In the genomic region with DNA sequence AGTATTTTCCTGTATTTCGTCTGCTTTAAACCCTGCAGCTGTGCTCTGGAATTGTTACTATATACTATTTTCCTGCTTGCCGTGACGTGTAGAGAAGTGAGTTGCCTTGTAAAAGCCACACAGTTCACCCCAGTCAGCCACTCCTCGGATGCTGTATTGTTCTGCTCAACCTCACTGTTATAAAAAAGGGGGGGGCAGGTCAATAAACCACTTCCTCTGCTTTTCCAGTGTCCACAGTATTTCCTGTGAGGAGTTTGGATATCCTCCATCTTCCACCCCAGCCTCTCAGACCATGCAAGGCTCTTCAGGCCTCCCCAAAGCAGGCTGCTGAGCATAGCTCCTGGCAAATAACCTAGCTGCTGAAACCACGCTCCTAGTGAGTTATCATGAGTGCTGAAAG, we compare ENCODE assay signal across 14 mouse cellular contexts. TPM values are rescaled to one million over a fixed set of nuclear protein-coding genes. Genes with fewer than 3 reads are reported as not detected.
DNase-seq lines count a peak whose midpoint lies in the region; ATAC-seq lines count a peak whose summit lies in the region.
"Had no signal": no experiment of that assay in that cellular context is flagged by ENCODE, and none has a peak within 500 bp of the region (broad histone marks: within the 10 kb centered on the region; RNA-seq: fewer than 3 reads in every experiment).

No protein-coding gene starts in this region.

- H3K4me3 ChIP-seq in heart, embryonic 10.5 days, result no peak overlapping the region
- H3K4me3 ChIP-seq in limb, embryonic 12.5 days (replicated peaks), result no peak overlapping the region
- no peak overlapping the region for H3K4me3 ChIP-seq in limb, embryonic 10.5 days
- no peak overlapping the region for H3K4me3 ChIP-seq in brown adipose tissue, adult 24 weeks (ENCODE audit: insufficient read depth, low read depth, low read length)
- no peak overlapping the region for H3K4me3 ChIP-seq in limb, embryonic 13.5 days
- H3K4me3 ChIP-seq: midbrain, embryonic 12.5 days; neural tube, embryonic 12.5 days had no signal

- H3K4me2 ChIP-seq in limb, embryonic 12.5 days, result no peak overlapping the region
- no peak overlapping the region for H3K4me2 ChIP-seq in limb, embryonic 13.5 days (replicated peaks)
- H3K4me2 ChIP-seq: midbrain, embryonic 12.5 days; neural tube, embryonic 12.5 days had no signal

- ATAC-seq in limb, embryonic 12.5 days (ENCODE audit: insufficient number of reproducible peaks, insufficient read depth, low FRiP score, low TSS enrichment, low read depth), result no peak
- ATAC-seq in limb, embryonic 13.5 days (ENCODE audit: low FRiP score, low read depth), result no peak
- ATAC-seq: forebrain, embryonic 14.5 days; hindbrain, embryonic 16.5 days had no signal

- WGBS in heart, embryonic 10.5 days, result 58% methylated on average over 5 of the region's 5 CpGs
- 46% methylated on average over 5 of the region's 5 CpGs for whole genome bisulfite sequencing in limb, embryonic 12.5 days
- 76% methylated on average over 5 of the region's 5 CpGs for WGBS in limb, embryonic 10.5 days
- 49% methylated on average over 5 of the region's 5 CpGs for WGBS in limb, embryonic 13.5 days

- no peaks in the 10 kb centered on the region for H3K9me3 ChIP-seq in heart, embryonic 10.5 days
- no peaks in the 10 kb centered on the region for H3K9me3 ChIP-seq in limb, embryonic 12.5 days
- no peaks in the 10 kb centered on the region for H3K9me3 ChIP-seq in limb, embryonic 10.5 days (replicated peaks)
- H3K9me3 ChIP-seq in limb, embryonic 13.5 days, result no peaks in the 10 kb centered on the region
- H3K9me3 ChIP-seq: G1E; midbrain, embryonic 12.5 days; neural tube, embryonic 12.5 days had no signal

- H3K4me1 ChIP-seq in heart, embryonic 10.5 days, result 0 out of 2 replicates have a peak, but pooled peaks cover 8% of the 10 kb centered on the region
- 0 out of 2 replicates have a peak, but pooled peaks cover 7% of the 10 kb centered on the region for H3K4me1 ChIP-seq in limb, embryonic 12.5 days (replicated peaks)
- peaks cover 11% of the 10 kb centered on the region for H3K4me1 ChIP-seq in limb, embryonic 10.5 days
- peaks cover 4% of the 10 kb centered on the region; the same call in 1 of the 2 replicates for H3K4me1 ChIP-seq in brown adipose tissue, adult 24 weeks (ENCODE audit: control insufficient read depth, insufficient read depth, insufficient read length, low read length)
- peaks cover 14% of the 10 kb centered on the region for H3K4me1 ChIP-seq in limb, embryonic 13.5 days
- H3K4me1 ChIP-seq: midbrain, embryonic 12.5 days had no signal

- H3K27me3 ChIP-seq in heart, embryonic 10.5 days (ENCODE audit: insufficient read depth, poor library complexity, severe bottlenecking), result no peaks in the 10 kb centered on the region
- H3K27me3 ChIP-seq in limb, embryonic 12.5 days, result no peaks in the 10 kb centered on the region
- no peaks in the 10 kb centered on the region for H3K27me3 ChIP-seq in limb, embryonic 10.5 days (ENCODE audit: low read depth, poor library complexity, severe bottlenecking)
- H3K27me3 ChIP-seq in limb, embryonic 13.5 days, result no peaks in the 10 kb centered on the region
- H3K27me3 ChIP-seq: midbrain, embryonic 12.5 days; neural tube, embryonic 12.5 days had no signal

- H3K36me3 ChIP-seq in heart, embryonic 10.5 days, result 0 out of 2 replicates have a peak, but pooled peaks cover 3% of the 10 kb centered on the region
- H3K36me3 ChIP-seq in limb, embryonic 12.5 days, result peaks cover 5% of the 10 kb centered on the region; the same call in 1 of the 2 replicates
- 0 out of 2 replicates have a peak, but pooled peaks cover 7% of the 10 kb centered on the region for H3K36me3 ChIP-seq in limb, embryonic 10.5 days
- peaks cover 3% of the 10 kb centered on the region for H3K36me3 ChIP-seq in limb, embryonic 13.5 days
- H3K36me3 ChIP-seq: midbrain, embryonic 12.5 days; neural tube, embryonic 12.5 days had no signal

- H3K9ac ChIP-seq in limb, embryonic 12.5 days (replicated peaks), result no peak overlapping the region
- peak overlapping the region; percentile 25; the same call in 1 of the 2 replicates for H3K9ac ChIP-seq in limb, embryonic 13.5 days
- H3K9ac ChIP-seq: midbrain, embryonic 12.5 days; neural tube, embryonic 12.5 days had no signal

- peak; percentile 91 for DNase-seq in heart, adult 11 months
- DNase-seq in heart, embryonic 10.5 days (ENCODE audit: low spot score), result no peak
- DNase-seq in limb, embryonic 10.5 days (ENCODE audit: low spot score), result no peak
- no peak for DNase-seq in layer of hippocampus, adult 11-12 months (ENCODE audit: low spot score)
- no peak for DNase-seq in urinary bladder, postnatal 36 days (ENCODE audit: low spot score in 2 of 2)
- DNase-seq: gastrocnemius, postnatal 25 days had no signal

- no peak overlapping the region for H3K27ac ChIP-seq in heart, embryonic 10.5 days
- peak overlapping the region; percentile 57 for H3K27ac ChIP-seq in limb, embryonic 12.5 days
- H3K27ac ChIP-seq in limb, embryonic 10.5 days, result no peak overlapping the region
- peak overlapping the region; percentile 81 for H3K27ac ChIP-seq in brown adipose tissue, adult 24 weeks (replicated peaks; ENCODE audit: low read depth, low read length)
- H3K27ac ChIP-seq in limb, embryonic 13.5 days, result 0 out of 2 replicates have a peak overlapping the region, but pooled peaks have one; percentile 17
- H3K27ac ChIP-seq: midbrain, embryonic 12.5 days; neural tube, embryonic 12.5 days had no signal

RNA-seq across cellular contexts. Expression of a gene that starts 43.8 kb away (rescaled TPM):
- 4.3 and 124 TPM in 2 replicates for polyA plus RNA-seq in heart, embryonic 10.5 days (2016; fragmentation: Nextera tagmentation; extraction: Ambion mirVana)
- polyA plus RNA-seq in limb, embryonic 12.5 days (2016; fragmentation: Nextera tagmentation; extraction: Ambion mirVana), result 2.5 and 3.2 TPM in 2 replicates
- polyA plus RNA-seq in limb, embryonic 10.5 days (2016; fragmentation: Nextera tagmentation; extraction: Ambion mirVana), result 1.3 and 1.7 TPM in 2 replicates
- polyA plus RNA-seq in brown adipose tissue, adult 24 weeks (2012; ENCODE audit: insufficient read depth, insufficient read length, missing spikeins), result 6.7 TPM in 1 of 2 replicates, not detected in the other
- polyA plus RNA-seq in limb, embryonic 13.5 days (2015; fragmentation: Nextera tagmentation; extraction: Ambion mirVana), result 2.8 and 9.9 TPM in 2 replicates

RNA-seq across cellular contexts. Expression of a gene that starts 50.9 kb away (rescaled TPM):
- not detected in 2 replicates for polyA plus RNA-seq in heart, embryonic 10.5 days (2016; fragmentation: Nextera tagmentation; extraction: Ambion mirVana)
- polyA plus RNA-seq in limb, embryonic 12.5 days (2016; fragmentation: Nextera tagmentation; extraction: Ambion mirVana), result not detected in 2 replicates
- polyA plus RNA-seq in limb, embryonic 10.5 days (2016; fragmentation: Nextera tagmentation; extraction: Ambion mirVana), result not detected in 2 replicates
- polyA plus RNA-seq in brown adipose tissue, adult 24 weeks (2012; ENCODE audit: insufficient read depth, insufficient read length, missing spikeins), result 7.4 and 8.2 TPM in 2 replicates
- not detected in 2 replicates for polyA plus RNA-seq in limb, embryonic 13.5 days (2015; fragmentation: Nextera tagmentation; extraction: Ambion mirVana)
- polyA plus RNA-seq: forebrain, embryonic 14.5 days; G1E; hindbrain, embryonic 16.5 days; midbrain, embryonic 12.5 days; neural tube, embryonic 12.5 days had no signal

RNA-seq across cellular contexts. Expression of a gene that starts 56.0 kb away (rescaled TPM):
- 0.07 and 1.2 TPM in 2 replicates for polyA plus RNA-seq in heart, embryonic 10.5 days (2016; fragmentation: Nextera tagmentation; extraction: Ambion mirVana)
- not detected in 2 replicates for polyA plus RNA-seq in limb, embryonic 12.5 days (2016; fragmentation: Nextera tagmentation; extraction: Ambion mirVana)
- polyA plus RNA-seq in limb, embryonic 10.5 days (2016; fragmentation: Nextera tagmentation; extraction: Ambion mirVana), result 0.13 TPM in 1 of 2 replicates, not detected in the other
- polyA plus RNA-seq in brown adipose tissue, adult 24 weeks (2012; ENCODE audit: insufficient read depth, insufficient read length, missing spikeins), result 1.7 TPM in 1 of 2 replicates, not detected in the other
- 0.38 and 1.9 TPM in 2 replicates for polyA plus RNA-seq in limb, embryonic 13.5 days (2015; fragmentation: Nextera tagmentation; extraction: Ambion mirVana)
- polyA plus RNA-seq: forebrain, embryonic 14.5 days; G1E; hindbrain, embryonic 16.5 days; midbrain, embryonic 12.5 days; neural tube, embryonic 12.5 days had no signal

Comparison
In these comparisons a context has a peak if more than half of its experiments do, and no peak if none do; other contexts are left out.
1. H3K27ac ChIP-seq: peak in limb, embryonic 12.5 days (single experiment), brown adipose tissue, adult 24 weeks (single experiment) and limb, embryonic 13.5 days (single experiment); none in heart, embryonic 10.5 days (single experiment) and limb, embryonic 10.5 days (single experiment).